Mouse (Mus musculus) intestine, postnatal 0 days (tissue): ENCODE data around the gene Uhmk1. TPM values are rescaled to one million over a fixed set of nuclear protein-coding genes. Genes with fewer than 3 reads are reported as not detected.
"Not testable (repeated sequence)": the region's sequence is repeated elsewhere in the genome, so short reads cannot be mapped to it uniquely, and the experiment has no call there.

Source experiments
- ATAC-seq: fragments of 200-750 bp; cut with Nextera tagmentation; 2 replicates; pipeline ENCODE4 v1.8.0; 2017; ENCODE audit warnings: mild to moderate bottlenecking, moderate TSS enrichment, moderate library complexity
- H3K27ac ChIP-seq: fragments of 300-500 bp; sonication (generic); 2 replicates; pipeline ENCODE4 v1.5.1; 2014; ENCODE audit warnings: mild to moderate bottlenecking, low read depth, low read length, moderate library complexity
- H3K27me3 ChIP-seq: fragments of 300-500 bp; sonication (generic); replicated peaks from 2 replicates; pipeline ENCODE4 v1.6.1; 2014; ENCODE audit warnings: low read length, mixed read lengths; ENCODE audit not compliant: control insufficient read depth, insufficient read depth
- H3K36me3 ChIP-seq: fragments of 300-500 bp; sonication (generic); 2 replicates; pipeline ENCODE4 v1.6.1; 2014; ENCODE audit warnings: mild to moderate bottlenecking, moderate library complexity; ENCODE audit not compliant: control insufficient read depth, insufficient read depth
- H3K4me1 ChIP-seq: fragments of 300-500 bp; sonication (generic); replicated peaks from 2 replicates; pipeline ENCODE4 v1.6.1; 2014; ENCODE audit warnings: antibody characterized with exemption, low read length, mixed read lengths; ENCODE audit not compliant: control insufficient read depth, insufficient read depth
- H3K4me2 ChIP-seq: fragments of 300-500 bp; sonication (generic); replicated peaks from 2 replicates; pipeline ENCODE4 v1.6.1; 2014; ENCODE audit warnings: low read depth, mild to moderate bottlenecking, moderate library complexity
- H3K4me3 ChIP-seq: fragments of 300-500 bp; sonication (generic); 2 replicates; pipeline ENCODE4 v1.5.1; 2014; ENCODE audit warnings: low read depth, low read length
- H3K9ac ChIP-seq: fragments of 300-500 bp; sonication (generic); 2 replicates; pipeline ENCODE4 v1.6.1; 2014; ENCODE audit warnings: mild to moderate bottlenecking, low read depth, low read length
- H3K9me3 ChIP-seq: fragments of 300-500 bp; sonication (generic); 2 replicates; pipeline ENCODE4 v1.6.1; 2016; ENCODE audit warnings: mixed run types; ENCODE audit not compliant: control insufficient read depth
- CTCF ChIP-seq: sonication (generic); IDR thresholded peaks from 2 replicates; pipeline ENCODE4 v1.5.1; 2016; ENCODE audit warnings: low read depth, mild to moderate bottlenecking, control low read depth, antibody characterized with exemption, moderate library complexity
- WGBS: fragments of 180-500 bp; shearing (Covaris S2); extraction: QIAGEN DNeasy Blood & Tissue Kit; methylation state at CpG from one replicate; pipeline ENCODE4 v1.1.7; 2014; 5-methylcytosine and 5-hydroxymethylcytosine counted together
- polyA plus RNA-seq: library from polyadenylated mRNA; unstranded; fragments of >200 nt; fragmentation: Nextera tagmentation; extraction: Ambion mirVana; gene quantifications from 2 replicates; pipeline ENCODE4 v1.2.1, GENCODE M21; 2015

Uhmk1 gene
- 5.4 and 5.8 TPM in 2 replicates for polyA plus RNA-seq

- no peak for TF ChIP-seq CTCF
- Histone ChIP-seq H3K36me3 (peaks cover 14% of the 10 kb centered on the region; the same call in 1 of the 2 replicates), H3K9ac (peak within 1 kb of the TSS; percentile 94), H3K27ac (peak within 1 kb of the TSS; percentile 90), H3K4me3 (peak within 1 kb of the TSS; percentile 94), H3K4me1 (no peaks in the 10 kb centered on the region), H3K9me3 (no peaks in the 10 kb centered on the region), H3K27me3 (no peaks in the 10 kb centered on the region), H3K4me2 (peak within 1 kb of the TSS; percentile 79)
- peak; percentile 98 for ATAC-seq
- whole genome bisulfite sequencing, result under 1% methylated on average over 59 of the region's 70 CpGs
These were observed at the start of gene Uhmk1 for GRCm38 (mm10) chr1:170214757-170215522. Uhmk1 (minus strand) TSS chr1:170215397.

GRCm38 (mm10) chr1:170255560-170255910 is 40.3 kb upstream of the Uhmk1 start:
- 14% methylated on average over 32 of the region's 32 CpGs for WGBS
- no peaks in the 10 kb centered on the region for H3K9me3 ChIP-seq
- peak overlapping the region; percentile 68 for H3K4me3 ChIP-seq
- H3K4me2 ChIP-seq, result peak overlapping the region; percentile 79
- no peak for TF ChIP-seq CTCF
- H3K27ac ChIP-seq, result no peak overlapping the region
- no peaks in the 10 kb centered on the region for H3K4me1 ChIP-seq
- no peaks in the 10 kb centered on the region for H3K27me3 ChIP-seq
- H3K9ac ChIP-seq, result peak overlapping the region; percentile 72
- no peaks in the 10 kb centered on the region for H3K36me3 ChIP-seq
- ATAC-seq, result peak; percentile 97

GRCm38 (mm10) chr1:170254893-170255559 is 39.8 kb upstream of the Uhmk1 start:
- Histone ChIP-seq H3K4me1 (no peaks in the 10 kb centered on the region), H3K4me2 (peak overlapping the region; percentile 79), H3K4me3 (peak overlapping the region; percentile 68), H3K27me3 (no peaks in the 10 kb centered on the region), H3K27ac (no peak overlapping the region), H3K9ac (peak overlapping the region; percentile 72), H3K36me3 (no peaks in the 10 kb centered on the region), H3K9me3 (no peaks in the 10 kb centered on the region)
- WGBS, result 34% methylated on average over 29 of the region's 30 CpGs
- no peak; the same call in 1 of the 2 replicates for ATAC-seq
- TF ChIP-seq CTCF, result no peak

- no peaks in the 10 kb centered on the region for H3K4me1 ChIP-seq
- no peaks in the 10 kb centered on the region for H3K27me3 ChIP-seq
- WGBS, result 93% methylated on average over 3 of the region's 3 CpGs
- no peak for TF ChIP-seq CTCF
- H3K9ac ChIP-seq, result no peak overlapping the region
- no peak overlapping the region for H3K4me3 ChIP-seq
- H3K36me3 ChIP-seq, result no peaks in the 10 kb centered on the region
- H3K27ac ChIP-seq, result no peak overlapping the region
- no peak for ATAC-seq
- H3K9me3 ChIP-seq, result no peaks in the 10 kb centered on the region
- H3K4me2 ChIP-seq, result no peak overlapping the region
These were observed 29.8 kb upstream of the Uhmk1 start for GRCm38 (mm10) chr1:170245016-170245415.

- H3K4me2 ChIP-seq, H3K36me3 ChIP-seq, H3K9ac ChIP-seq, H3K4me1 ChIP-seq, H3K27ac ChIP-seq, ATAC-seq, H3K4me3 ChIP-seq, H3K27me3 ChIP-seq, H3K9me3 ChIP-seq: not testable (repeated sequence)
- WGBS, result 54% methylated on average over 5 of the region's 6 CpGs
These were observed 17.5 kb upstream of the Uhmk1 start, which contains the start of gene Sh2d1b2 for GRCm38 (mm10) chr1:170232688-170233087. Sh2d1b2 (plus strand) TSS chr1:170232749.

- Histone ChIP-seq H3K4me2 (no peak overlapping the region), H3K27me3 (no peaks in the 10 kb centered on the region), H3K4me3 (no peak overlapping the region), H3K4me1 (no peaks in the 10 kb centered on the region), H3K27ac (no peak overlapping the region), H3K36me3 (no peaks in the 10 kb centered on the region), H3K9me3 (no peaks in the 10 kb centered on the region), H3K9ac (no peak overlapping the region)
- ATAC-seq, result no peak
- WGBS, result 86% methylated on average over 2 of the region's 2 CpGs
- TF ChIP-seq CTCF, result no peak
These were observed 8.1 kb upstream of the Uhmk1 start for GRCm38 (mm10) chr1:170223276-170223675.
